Mouse (Mus musculus): ENCODE measurements around the gene Sp7. TPM values are rescaled to one million over a fixed set of nuclear protein-coding genes. Genes with fewer than 3 reads are reported as not detected.

Sp7 gene
- polyA plus RNA-seq, 1 experiment from 2014 or later = 0.52 TPM

Other genes with a start within 250 kb of the Sp7 start
- 11.1 and 14.6 TPM in 2 replicates for gene Spryd3, start 230.9 kb downstream of the Sp7 start, polyA plus RNA-seq (2014; fragmentation: Nextera tagmentation; extraction: Ambion mirVana)
- gene Igfbp6, start 222.8 kb downstream of the Sp7 start, polyA plus RNA-seq (2014; fragmentation: Nextera tagmentation; extraction: Ambion mirVana) = 0.70 and 1.1 TPM in 2 replicates
- 0.76 and 2.3 TPM in 2 replicates for gene Soat2, start 216.7 kb downstream of the Sp7 start, polyA plus RNA-seq (2014; fragmentation: Nextera tagmentation; extraction: Ambion mirVana)
- gene Zfp740, start 163.9 kb downstream of the Sp7 start, polyA plus RNA-seq (2014; fragmentation: Nextera tagmentation; extraction: Ambion mirVana) = 25.8 and 31.2 TPM in 2 replicates
- gene Csad, start 162.5 kb downstream of the Sp7 start, polyA plus RNA-seq (2014; fragmentation: Nextera tagmentation; extraction: Ambion mirVana) = 31.3 and 33.4 TPM in 2 replicates
- gene Itgb7, start 135.2 kb downstream of the Sp7 start, polyA plus RNA-seq (2014; fragmentation: Nextera tagmentation; extraction: Ambion mirVana) = 0.94 and 1.2 TPM in 2 replicates
- gene Rarg, start 109.7 kb downstream of the Sp7 start, polyA plus RNA-seq (2014; fragmentation: Nextera tagmentation; extraction: Ambion mirVana) = 11.2 and 13.4 TPM in 2 replicates
- gene Gm9918, start 96.6 kb downstream of the Sp7 start, polyA plus RNA-seq (2014; fragmentation: Nextera tagmentation; extraction: Ambion mirVana) = 0.07 TPM in 1 of 2 replicates, not detected in the other
- gene Mfsd5, start 87.7 kb downstream of the Sp7 start, polyA plus RNA-seq (2014; fragmentation: Nextera tagmentation; extraction: Ambion mirVana) = 44.4 and 45.3 TPM in 2 replicates
- 20.0 and 23.8 TPM in 2 replicates for gene Espl1, start 70.9 kb downstream of the Sp7 start, polyA plus RNA-seq (2014; fragmentation: Nextera tagmentation; extraction: Ambion mirVana)
- gene Pfdn5, start 41.1 kb downstream of the Sp7 start, polyA plus RNA-seq (2014; fragmentation: Nextera tagmentation; extraction: Ambion mirVana) = 307 and 350 TPM in 2 replicates
- 72.7 and 77.8 TPM in 2 replicates for gene Myg1, start 35.5 kb downstream of the Sp7 start, polyA plus RNA-seq (2014; fragmentation: Nextera tagmentation; extraction: Ambion mirVana)
- gene Aaas, start 16.4 kb downstream of the Sp7 start, polyA plus RNA-seq (2014; fragmentation: Nextera tagmentation; extraction: Ambion mirVana) = 62.9 and 64.9 TPM in 2 replicates
- 7.5 and 8.1 TPM in 2 replicates for gene Sp1, start 39.0 kb upstream of the Sp7 start, polyA plus RNA-seq (2014; fragmentation: Nextera tagmentation; extraction: Ambion mirVana)
- gene Amhr2, start 78.2 kb upstream of the Sp7 start, polyA plus RNA-seq (2014; fragmentation: Nextera tagmentation; extraction: Ambion mirVana) = 0.93 and 1.2 TPM in 2 replicates
- 124 and 139 TPM in 2 replicates for gene Prr13, start 91.8 kb upstream of the Sp7 start, polyA plus RNA-seq (2014; fragmentation: Nextera tagmentation; extraction: Ambion mirVana)
- 187 and 213 TPM in 2 replicates for gene Pcbp2, start 103.4 kb upstream of the Sp7 start, polyA plus RNA-seq (2014; fragmentation: Nextera tagmentation; extraction: Ambion mirVana)
- gene Gm10337, start 136.5 kb upstream of the Sp7 start, polyA plus RNA-seq (2014; fragmentation: Nextera tagmentation; extraction: Ambion mirVana) = 2.7 TPM in 1 of 2 replicates, not detected in the other
- 10.0 and 10.9 TPM in 2 replicates for gene Map3k12, start 149.9 kb upstream of the Sp7 start, polyA plus RNA-seq (2014; fragmentation: Nextera tagmentation; extraction: Ambion mirVana)
- 97.7 and 108 TPM in 2 replicates for gene Tarbp2, start 151.0 kb upstream of the Sp7 start, polyA plus RNA-seq (2014; fragmentation: Nextera tagmentation; extraction: Ambion mirVana)
- gene Npff, start 157.8 kb upstream of the Sp7 start, polyA plus RNA-seq (2014; fragmentation: Nextera tagmentation; extraction: Ambion mirVana) = 0.68 and 1.2 TPM in 2 replicates